Mouse (Mus musculus) fat pad, adult 2 months (tissue): ENCODE measurements around the gene Gm21094.
"Not testable (repeated sequence)": the region's sequence is repeated elsewhere in the genome, so short reads cannot be mapped to it uniquely, and the experiment has no call there.

ENCODE experiments used
- DNase-seq: peaks from one replicate; pipeline ENCODE4 v3.0.0-alpha.2; 2011; ENCODE audit warnings: low read depth, low spot score; ENCODE audit errors: extremely low read depth

Gm21094 gene

DNA sequence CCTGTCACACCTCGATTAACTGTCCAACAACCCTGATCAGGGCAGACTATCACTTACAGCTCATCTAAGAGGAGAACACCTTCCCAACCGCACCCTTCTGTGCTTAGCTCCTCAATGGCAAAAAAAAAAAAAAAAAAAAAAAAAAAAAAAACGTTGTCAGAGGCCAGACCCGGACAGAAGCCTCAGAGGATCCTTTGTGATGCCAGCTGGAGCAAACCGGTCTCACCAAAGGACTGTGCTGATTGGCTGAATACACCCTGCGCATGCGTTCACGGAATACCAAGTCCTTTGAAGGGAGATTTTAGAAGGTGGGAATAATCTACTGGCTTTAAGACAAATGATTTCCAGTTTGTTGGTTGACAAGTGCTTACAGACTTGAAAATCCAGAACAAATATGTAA is at the start of gene Gm21094:
TSS of gene Gm21094 (minus strand) at position 101 of the 400 bp plus-strand sequence.
- DNase-seq: not testable (repeated sequence)
